Mouse (Mus musculus) lung, adult 2 months (tissue): Measurements from ENCODE around the gene Rab38. TPM values are rescaled to one million over a fixed set of nuclear protein-coding genes. Genes with fewer than 3 reads are reported as not detected.
A peak's percentile ranks its signal among the peaks of the same experiment; 100 is the strongest.

Source experiments
- DNase-seq: peaks from one replicate; pipeline ENCODE4 v3.0.0; 2022
- H3K4me1 ChIP-seq: fragments of 200-500 bp; 2 replicates; pipeline ENCODE4 v1.6.1; 2011; ENCODE audit warnings: low read length; ENCODE audit not compliant: control insufficient read depth, insufficient read depth
- H3K4me3 ChIP-seq: fragments of 200-500 bp; replicated peaks from 2 replicates; pipeline ENCODE3; 2011; ENCODE audit warnings: low read depth, mild to moderate bottlenecking, control low read depth, low read length; ENCODE audit errors: extremely low read depth
- CTCF ChIP-seq: fragments of 200-500 bp; IDR thresholded peaks from 2 replicates; pipeline ENCODE4 v1.5.1; 2011; ENCODE audit warnings: mild to moderate bottlenecking, low read length, control low read depth; ENCODE audit not compliant: insufficient read depth
- POLR2A ChIP-seq: fragments of 200-500 bp; IDR thresholded peaks from 2 replicates; pipeline ENCODE4 v1.6.1; 2011; ENCODE audit warnings: low read depth, mild to moderate bottlenecking, control low read depth, low read length, borderline replicate concordance; ENCODE audit errors: extremely low read depth
- WGBS: fragments of 180-500 bp; shearing (Covaris S2); methylation state at CpG from one replicate; pipeline ENCODE4 v1.1.7; 2018; 5-methylcytosine and 5-hydroxymethylcytosine counted together
- polyA plus RNA-seq: library from polyadenylated mRNA; depleted of rRNA; stranded (reverse); fragments of >200 nt; gene quantifications from 2 replicates; pipeline ENCODE4 v1.2.3, GENCODE M21; 2012; rRNA removed

Gene Rab38
- polyA plus RNA-seq = 5.4 and 6.4 TPM in 2 replicates

DNA sequence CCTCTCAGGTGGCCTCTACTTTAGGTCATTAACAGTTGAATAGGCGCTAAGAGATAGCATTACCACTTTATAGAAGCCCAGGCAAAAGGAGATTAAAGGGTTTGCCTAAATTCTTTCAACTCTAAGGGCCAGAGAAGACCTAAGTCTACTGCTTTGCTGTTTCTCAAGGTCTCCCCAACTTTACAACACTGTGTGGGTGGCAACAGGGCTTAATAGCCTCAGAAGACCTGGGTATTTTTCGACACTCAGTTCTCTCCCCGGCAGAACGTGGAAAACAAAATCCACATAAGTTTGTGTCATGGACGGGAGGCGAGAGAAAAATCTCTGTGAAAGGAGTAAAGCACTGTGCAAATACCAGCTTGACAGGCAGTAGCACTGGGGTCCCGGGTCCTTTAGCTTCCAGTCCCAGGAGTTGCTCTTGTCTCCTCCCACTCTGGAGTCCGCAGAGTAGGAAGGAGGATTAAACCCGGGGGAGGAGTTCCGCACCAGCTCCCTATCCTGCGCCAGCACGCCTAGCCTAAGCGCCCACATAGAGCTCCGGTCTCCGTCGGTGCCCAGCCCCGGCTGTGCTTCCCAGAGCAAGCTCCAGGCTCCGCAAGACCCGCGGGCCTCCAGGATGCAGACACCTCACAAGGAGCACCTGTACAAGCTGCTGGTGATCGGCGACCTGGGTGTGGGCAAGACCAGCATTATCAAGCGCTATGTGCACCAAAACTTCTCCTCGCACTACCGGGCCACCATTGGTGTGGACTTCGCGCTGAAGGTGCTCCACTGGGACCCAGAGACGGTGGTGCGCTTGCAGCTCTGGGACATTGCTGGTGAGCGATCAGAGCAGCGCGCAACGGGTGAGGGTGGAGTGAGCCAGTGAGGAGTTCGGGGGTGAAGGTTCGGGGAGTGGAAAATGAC lies at the start of gene Rab38:
TSS of gene Rab38 (plus strand) at position 488 of the 906 bp plus-strand sequence.
- TF ChIP-seq POLR2A (peak; percentile 47; the same call in 1 of the 2 replicates), CTCF (no peak)
- Histone ChIP-seq H3K4me1 (0 out of 2 replicates have a peak, but pooled peaks cover 4% of the 10 kb centered on the region), H3K4me3 (peak within 1 kb of the TSS; percentile 79)
- DNase-seq = peak; percentile 75
- 2% methylated on average over 35 of the region's 35 CpGs for WGBS

DNA sequence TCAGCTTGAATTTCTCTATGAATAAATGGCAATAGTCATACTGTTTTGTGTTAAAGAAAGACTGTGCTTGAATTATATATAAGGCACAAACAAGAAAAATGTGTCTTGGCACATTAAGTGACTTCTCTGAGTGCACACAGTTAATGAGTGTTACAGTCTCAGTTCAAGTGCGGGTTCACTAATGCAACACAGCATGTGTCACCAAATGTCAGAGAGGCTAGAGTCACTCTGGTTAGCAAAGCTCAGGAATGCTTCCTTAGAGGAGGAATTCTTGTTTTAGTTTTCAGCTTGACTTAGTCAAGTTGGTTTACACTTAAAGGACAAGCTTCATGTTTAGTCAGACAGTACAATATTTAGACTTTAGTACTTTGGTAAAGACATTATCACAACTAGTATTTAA lies 35.5 kb upstream of the Rab38 start:
- TF ChIP-seq POLR2A = no peak
- no peak for TF ChIP-seq CTCF
- DNase-seq = no peak
- no peak overlapping the region for H3K4me3 ChIP-seq
- WGBS = 76% methylated on average over 1 of the region's 1 CpGs
- no peaks in the 10 kb centered on the region for H3K4me1 ChIP-seq

DNA sequence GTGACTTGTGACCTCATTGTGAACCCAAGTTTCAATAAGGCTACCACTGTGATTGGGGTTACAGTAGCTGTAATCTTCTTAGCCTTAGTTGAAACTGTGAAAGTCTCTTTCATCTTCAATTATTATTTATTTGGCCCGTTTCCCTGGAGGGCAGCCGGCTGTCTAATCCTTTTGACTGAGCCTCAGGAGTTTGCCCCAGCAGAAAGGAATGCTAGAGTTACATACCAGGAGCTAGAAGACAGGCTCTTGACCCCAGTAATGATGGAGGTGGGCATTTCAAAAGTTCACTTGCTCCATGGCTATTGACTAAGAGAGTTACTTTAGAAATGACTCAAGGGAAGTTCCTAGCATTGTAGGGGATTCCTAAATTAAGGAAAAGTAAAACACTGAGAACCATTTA lies 34.3 kb upstream of the Rab38 start:
- Histone ChIP-seq H3K4me3 (no peak overlapping the region), H3K4me1 (no peaks in the 10 kb centered on the region)
- TF ChIP-seq CTCF (no peak), POLR2A (no peak)
- WGBS = 29% methylated on average over 2 of the region's 2 CpGs
- DNase-seq = no peak

DNA sequence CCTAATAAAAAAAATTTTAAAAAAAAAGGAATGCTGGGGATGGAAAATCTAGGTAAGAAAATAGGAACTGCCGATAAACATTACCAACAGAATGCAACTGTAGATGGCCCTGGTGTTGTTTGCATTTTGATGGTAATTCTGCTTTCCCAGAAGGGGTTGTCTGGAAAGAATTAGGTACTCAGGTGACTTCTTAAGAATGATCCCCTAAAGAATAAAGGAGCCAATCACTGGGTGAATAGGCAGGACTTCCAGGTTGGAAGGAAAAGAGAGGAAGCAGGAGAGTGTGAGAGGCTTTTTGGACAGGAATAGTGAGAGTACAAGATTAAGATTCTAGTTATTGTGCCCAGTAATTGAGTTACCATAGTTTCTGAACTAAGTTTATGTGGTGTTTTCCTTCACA lies 24.8 kb upstream of the Rab38 start:
- 93% methylated on average over 1 of the region's 1 CpGs for WGBS

DNA sequence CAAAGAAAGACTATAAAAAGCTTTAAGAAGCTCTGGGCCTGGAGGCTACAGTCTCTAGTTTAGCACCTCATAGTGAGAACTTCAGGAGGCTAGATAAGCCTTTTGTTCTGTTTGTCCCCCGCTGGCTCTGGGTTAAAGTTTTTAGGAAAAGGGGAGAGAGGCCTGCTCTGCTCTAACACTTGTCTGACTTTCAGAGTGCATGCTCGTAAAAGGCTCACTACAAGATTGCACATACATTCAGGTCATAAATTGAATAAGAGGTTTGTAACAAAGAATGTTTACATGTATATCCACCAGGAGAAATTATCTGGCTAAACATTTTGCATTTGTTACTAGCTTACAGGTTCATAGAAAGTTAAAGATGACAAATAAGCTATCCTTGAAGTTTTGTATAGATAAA lies 23.6 kb upstream of the Rab38 start:
- no peak for DNase-seq
- H3K4me1 ChIP-seq = no peaks in the 10 kb centered on the region

More for the DNA sequence above, 24.8 kb upstream of the Rab38 start:
- TF ChIP-seq POLR2A = no peak
- no peak for TF ChIP-seq CTCF
- Histone ChIP-seq H3K4me1 (no peaks in the 10 kb centered on the region), H3K4me3 (no peak overlapping the region)
- no peak for DNase-seq

DNA sequence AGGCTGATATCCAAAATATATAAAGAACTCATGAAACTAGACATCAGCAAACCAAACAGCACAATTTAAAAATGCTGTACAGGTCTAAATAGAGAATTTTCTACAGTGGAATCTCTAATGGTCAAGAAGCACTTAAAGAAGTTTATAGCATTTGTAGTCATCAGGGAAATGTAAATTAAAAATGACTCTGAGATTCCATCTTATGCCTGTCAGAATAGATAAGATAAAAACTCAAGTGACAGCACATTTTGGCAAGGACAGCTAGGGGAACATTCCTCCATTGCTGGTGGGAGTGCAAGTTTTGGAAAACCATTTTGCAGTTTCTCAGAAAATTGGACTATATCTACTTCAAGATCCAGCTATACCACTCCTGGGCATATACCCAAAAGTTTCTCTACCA lies 8.3 kb upstream of the Rab38 start:
- TF ChIP-seq CTCF (no peak), POLR2A (no peak)
- no peak overlapping the region for H3K4me3 ChIP-seq
- no peak for DNase-seq
- no peaks in the 10 kb centered on the region for H3K4me1 ChIP-seq

More for the DNA sequence above, 23.6 kb upstream of the Rab38 start:
- TF ChIP-seq CTCF = no peak
- no peak for TF ChIP-seq POLR2A
- 84% methylated on average over 2 of the region's 2 CpGs for WGBS
- no peak overlapping the region for H3K4me3 ChIP-seq

DNA sequence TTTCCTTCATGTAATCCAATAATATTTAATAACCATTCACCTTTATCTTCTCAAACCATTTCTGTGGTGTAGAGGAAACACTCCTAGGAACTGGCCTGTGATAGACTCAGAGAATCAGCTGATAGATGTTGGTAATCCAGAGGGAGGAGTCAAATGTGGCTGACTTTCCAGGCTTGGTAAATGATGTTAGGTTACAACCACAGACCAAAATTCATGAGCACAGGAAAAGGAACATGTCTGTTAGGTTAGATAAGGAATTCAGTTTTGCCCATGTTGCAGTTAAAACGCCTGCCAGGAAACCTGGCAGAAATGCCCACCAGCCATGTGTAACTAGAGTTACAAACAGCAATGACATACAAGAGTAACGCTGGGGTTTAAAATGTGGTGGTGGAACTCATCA lies 6.2 kb upstream of the Rab38 start:
- no peak overlapping the region for H3K4me3 ChIP-seq
- TF ChIP-seq CTCF (no peak), POLR2A (no peak)
- no peak for DNase-seq
- 42% methylated on average over 2 of the region's 2 CpGs for WGBS
- H3K4me1 ChIP-seq = no peaks in the 10 kb centered on the region

DNA sequence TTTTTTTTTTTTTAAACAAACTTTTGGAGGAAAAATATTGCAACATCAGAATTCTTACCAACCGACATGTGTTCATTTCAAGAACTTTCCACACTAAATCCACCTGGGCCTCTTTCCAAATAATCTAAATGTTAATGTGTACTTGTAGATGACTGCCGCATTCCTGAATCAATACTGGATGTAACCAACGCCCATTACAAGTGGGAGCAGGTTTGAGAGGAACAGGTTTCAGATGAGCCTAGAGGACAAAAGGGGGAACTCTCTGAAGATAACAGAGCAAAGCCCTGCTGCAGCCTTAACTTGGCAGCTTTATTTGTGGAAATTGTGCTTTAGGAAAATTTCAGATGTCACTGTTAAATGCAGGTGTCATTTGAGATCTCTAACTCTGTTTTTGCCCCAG lies 4.3 kb upstream of the Rab38 start:
- Histone ChIP-seq H3K4me3 (no peak overlapping the region), H3K4me1 (no peaks in the 10 kb centered on the region)
- no peak for DNase-seq
- TF ChIP-seq CTCF (no peak), POLR2A (no peak)
- 52% methylated on average over 3 of the region's 3 CpGs for WGBS

DNA sequence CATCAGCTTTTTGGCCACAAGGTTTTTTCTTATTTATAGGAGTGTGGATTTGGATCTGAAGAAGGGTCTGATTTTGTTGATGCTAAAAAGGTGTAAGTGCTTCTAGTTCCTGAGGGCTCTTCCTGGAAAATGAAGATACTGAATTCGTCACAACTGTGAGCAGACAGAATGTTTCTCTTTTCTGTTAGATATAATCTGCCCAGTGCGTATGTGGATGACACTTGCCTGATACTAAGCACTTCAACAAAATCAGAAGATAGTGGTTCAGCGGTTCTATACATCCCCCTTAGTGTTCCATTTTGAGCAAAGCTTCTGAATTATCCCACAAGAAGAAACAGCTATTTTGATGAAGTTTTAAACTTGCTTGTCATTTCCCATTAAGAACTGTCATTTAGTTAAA lies 2.6 kb upstream of the Rab38 start:
- no peak for DNase-seq
- Histone ChIP-seq H3K4me3 (no peak overlapping the region), H3K4me1 (0 out of 2 replicates have a peak, but pooled peaks cover 4% of the 10 kb centered on the region)
- TF ChIP-seq CTCF = no peak
- no peak for TF ChIP-seq POLR2A
- WGBS = 90% methylated on average over 3 of the region's 3 CpGs

DNA sequence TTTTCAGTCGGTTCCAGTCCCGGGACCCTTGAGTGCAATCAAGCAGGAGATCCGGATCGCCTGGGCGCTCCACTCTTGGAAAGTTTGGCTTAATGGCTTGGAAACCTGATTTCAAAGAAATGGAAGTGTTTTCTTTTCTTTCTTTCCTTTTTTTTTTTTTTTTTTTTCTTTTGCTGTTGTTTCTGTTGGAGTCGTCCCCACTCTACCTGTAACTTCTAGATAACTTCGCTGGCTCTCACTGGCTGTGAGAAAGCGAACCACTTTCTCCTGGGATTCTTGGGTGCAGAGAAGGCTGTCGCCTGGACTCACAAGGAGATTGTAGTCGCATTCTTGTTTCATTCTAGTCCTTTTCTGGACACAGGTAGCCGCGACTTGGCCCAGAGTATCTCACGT lies 615 bp downstream of the Rab38 start:
- 10% methylated on average over 13 of the region's 13 CpGs for WGBS
- Histone ChIP-seq H3K4me3 (peak overlapping the region; percentile 79), H3K4me1 (0 out of 2 replicates have a peak, but pooled peaks cover 4% of the 10 kb centered on the region)
- TF ChIP-seq POLR2A = no peak
- no peak for TF ChIP-seq CTCF
- DNase-seq = no peak
